Mouse (Mus musculus) liver, embryonic 11.5 days (tissue): ENCODE results near the gene Slc13a4. TPM values are rescaled to one million over a fixed set of nuclear protein-coding genes. Genes with fewer than 3 reads are reported as not detected.

ENCODE experiments used
- ATAC-seq: fragments of 200-750 bp; cut with Nextera tagmentation; replicated peaks from 2 replicates; pipeline ENCODE4 v1.8.0; 2017; ENCODE audit warnings: moderate number of reproducible peaks, mild to moderate bottlenecking, moderate TSS enrichment, moderate library complexity; ENCODE audit not compliant: low FRiP score
- DNase-seq: peaks from one replicate; pipeline ENCODE4 v3.0.0-alpha.2; 2017; ENCODE audit warnings: low spot score
- H3K27ac ChIP-seq: fragments of 300-500 bp; sonication (generic); 2 replicates; pipeline ENCODE4 v1.5.1; 2014; ENCODE audit warnings: mild to moderate bottlenecking, low read depth, low read length, control low read depth
- H3K27me3 ChIP-seq: fragments of 300-500 bp; sonication (generic); replicated peaks from 2 replicates; pipeline ENCODE4 v1.6.1; 2014; ENCODE audit warnings: low read length, mixed read lengths; ENCODE audit not compliant: control insufficient read depth, insufficient read depth
- H3K36me3 ChIP-seq: fragments of 300-500 bp; sonication (generic); 2 replicates; pipeline ENCODE4 v1.6.1; 2014; ENCODE audit warnings: mild to moderate bottlenecking, low read length, moderate library complexity, mixed read lengths; ENCODE audit not compliant: control insufficient read depth, insufficient read depth
- H3K4me1 ChIP-seq: fragments of 300-500 bp; sonication (generic); replicated peaks from 2 replicates; pipeline ENCODE4 v1.6.1; 2014; ENCODE audit warnings: low read length, mixed read lengths; ENCODE audit not compliant: control insufficient read depth, insufficient read depth
- H3K4me2 ChIP-seq: fragments of 300-500 bp; sonication (generic); 2 replicates; pipeline ENCODE4 v1.6.1; 2014; ENCODE audit warnings: mild to moderate bottlenecking, control low read depth, moderate library complexity
- H3K4me3 ChIP-seq: fragments of 300-500 bp; sonication (generic); 2 replicates; pipeline ENCODE4 v1.5.1; 2014; ENCODE audit warnings: low read depth, low read length, control low read depth
- H3K9ac ChIP-seq: fragments of 300-500 bp; sonication (generic); 2 replicates; pipeline ENCODE4 v1.6.1; 2014; ENCODE audit warnings: low read depth, low read length, control low read depth
- H3K9me3 ChIP-seq: fragments of 300-500 bp; sonication (generic); 2 replicates; pipeline ENCODE4 v1.6.1; 2016; ENCODE audit warnings: low read length, inconsistent platforms, mixed read lengths; ENCODE audit not compliant: control insufficient read depth
- WGBS: fragments of 180-500 bp; shearing (Covaris S2); extraction: QIAGEN DNeasy Blood & Tissue Kit; methylation state at CpG from one replicate; pipeline ENCODE4 v1.1.7; 2014; 5-methylcytosine and 5-hydroxymethylcytosine counted together
- polyA plus RNA-seq: library from polyadenylated mRNA; unstranded; fragments of >200 nt; fragmentation: Nextera tagmentation; extraction: Ambion mirVana; gene quantifications from 2 replicates; pipeline ENCODE4 v1.2.1, GENCODE M21; 2014

Slc13a4 gene
- polyA plus RNA-seq, 1 experiment from 2014 or later, result 0.15 TPM

GRCm38 (mm10) chr6:35337836-35338235, 29.9 kb upstream of the Slc13a4 start:
- Histone ChIP-seq H3K4me1 (peaks cover 7% of the 10 kb centered on the region; the same call in 1 of the 2 replicates), H3K4me3 (no peak overlapping the region), H3K9ac (no peak overlapping the region), H3K4me2 (no peak overlapping the region), H3K27ac (no peak overlapping the region), H3K27me3 (no peaks in the 10 kb centered on the region), H3K9me3 (no peaks in the 10 kb centered on the region), H3K36me3 (no peaks in the 10 kb centered on the region)
- ATAC-seq, result no peak
- 67% methylated on average over 8 of the region's 8 CpGs for WGBS
- DNase-seq, result no peak

- Histone ChIP-seq H3K4me1 (peaks cover 7% of the 10 kb centered on the region; the same call in 1 of the 2 replicates), H3K36me3 (no peaks in the 10 kb centered on the region), H3K27me3 (no peaks in the 10 kb centered on the region), H3K4me3 (no peak overlapping the region), H3K9me3 (no peaks in the 10 kb centered on the region), H3K27ac (peak overlapping the region; percentile 57), H3K9ac (no peak overlapping the region), H3K4me2 (no peak overlapping the region)
- ATAC-seq (peak; percentile 68), DNase-seq (no peak)
- WGBS, result 38% methylated on average over 5 of the region's 5 CpGs
Observed at GRCm38 (mm10) chr6:35335452-35335851, 27.5 kb upstream of the Slc13a4 start.

GRCm38 (mm10) chr6:35334278-35334677, 26.3 kb upstream of the Slc13a4 start:
- Histone ChIP-seq H3K4me2 (no peak overlapping the region), H3K27ac (no peak overlapping the region), H3K9me3 (no peaks in the 10 kb centered on the region), H3K27me3 (no peaks in the 10 kb centered on the region), H3K4me1 (peaks cover 7% of the 10 kb centered on the region; the same call in 1 of the 2 replicates), H3K9ac (no peak overlapping the region), H3K4me3 (no peak overlapping the region), H3K36me3 (no peaks in the 10 kb centered on the region)
- 79% methylated on average over 4 of the region's 4 CpGs for WGBS
- DNase-seq (no peak), ATAC-seq (no peak)

- H3K9ac ChIP-seq, result no peak overlapping the region
- no peak for ATAC-seq
- WGBS, result 22% methylated on average over 3 of the region's 3 CpGs
- H3K27ac ChIP-seq, result no peak overlapping the region
- no peak for DNase-seq
- no peaks in the 10 kb centered on the region for H3K9me3 ChIP-seq
- no peak overlapping the region for H3K4me3 ChIP-seq
- peaks cover 7% of the 10 kb centered on the region; the same call in 1 of the 2 replicates for H3K4me1 ChIP-seq
- H3K27me3 ChIP-seq, result no peaks in the 10 kb centered on the region
- H3K4me2 ChIP-seq, result no peak overlapping the region
- H3K36me3 ChIP-seq, result no peaks in the 10 kb centered on the region
Observed at GRCm38 (mm10) chr6:35333632-35334031, 25.7 kb upstream of the Slc13a4 start.

GRCm38 (mm10) chr6:35330834-35331233, 22.9 kb upstream of the Slc13a4 start:
- no peak for DNase-seq
- Histone ChIP-seq H3K27ac (no peak overlapping the region), H3K4me2 (no peak overlapping the region), H3K27me3 (no peaks in the 10 kb centered on the region), H3K36me3 (no peaks in the 10 kb centered on the region), H3K9me3 (no peaks in the 10 kb centered on the region), H3K4me1 (peaks cover 6% of the 10 kb centered on the region; the same call in 1 of the 2 replicates), H3K9ac (no peak overlapping the region), H3K4me3 (no peak overlapping the region)
- WGBS, result 44% methylated on average over 6 of the region's 6 CpGs
- ATAC-seq, result no peak

- Histone ChIP-seq H3K4me2 (no peak overlapping the region), H3K4me1 (no peaks in the 10 kb centered on the region), H3K9me3 (no peaks in the 10 kb centered on the region), H3K36me3 (no peaks in the 10 kb centered on the region), H3K27me3 (no peaks in the 10 kb centered on the region), H3K27ac (no peak overlapping the region), H3K9ac (no peak overlapping the region), H3K4me3 (no peak overlapping the region)
- ATAC-seq (no peak), DNase-seq (no peak)
- 91% methylated on average over 12 of the region's 12 CpGs for WGBS
Observed at GRCm38 (mm10) chr6:35329956-35330355, 22.0 kb upstream of the Slc13a4 start.

DNA sequence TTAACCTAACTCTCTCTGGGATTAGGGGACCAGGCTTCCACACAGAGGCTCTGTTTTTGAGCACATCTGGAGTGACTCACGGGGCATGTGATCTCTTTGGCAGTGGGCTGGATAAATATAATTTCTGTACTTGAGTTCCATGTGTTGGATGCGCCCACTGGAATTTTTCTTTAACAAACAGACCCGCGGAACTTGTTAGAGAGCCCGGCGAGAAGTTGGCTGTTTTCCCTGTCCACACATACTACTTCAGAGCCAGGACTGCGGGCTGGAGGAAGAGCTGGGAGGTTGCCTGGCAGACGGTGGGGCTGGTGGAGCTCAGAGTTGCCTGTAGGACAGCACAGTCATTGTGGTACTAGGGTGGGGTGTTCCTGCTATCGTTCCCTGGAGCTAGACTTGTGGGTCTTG, 18.2 kb upstream of the Slc13a4 start, which contains the start of gene Fam180a:
Gene Fam180a (minus strand): TSS at position 31 of the 405 bp plus-strand sequence.
- ATAC-seq (no peak), DNase-seq (no peak)
- Histone ChIP-seq H3K27me3 (no peaks in the 10 kb centered on the region), H3K9ac (no peak within 1 kb of the TSS), H3K27ac (no peak within 1 kb of the TSS), H3K36me3 (no peaks in the 10 kb centered on the region), H3K9me3 (no peaks in the 10 kb centered on the region), H3K4me2 (no peak within 1 kb of the TSS), H3K4me3 (no peak within 1 kb of the TSS), H3K4me1 (peaks cover 2% of the 10 kb centered on the region)
- 76% methylated on average over 9 of the region's 9 CpGs for WGBS

- H3K27ac ChIP-seq, result no peak overlapping the region
- no peak for DNase-seq
- H3K9me3 ChIP-seq, result no peaks in the 10 kb centered on the region
- H3K4me2 ChIP-seq, result no peak overlapping the region
- H3K4me1 ChIP-seq, result peaks cover 3% of the 10 kb centered on the region
- ATAC-seq, result no peak
- no peak overlapping the region for H3K9ac ChIP-seq
- H3K4me3 ChIP-seq, result no peak overlapping the region
- WGBS, result 83% methylated on average over 9 of the region's 9 CpGs
- no peaks in the 10 kb centered on the region for H3K36me3 ChIP-seq
- no peaks in the 10 kb centered on the region for H3K27me3 ChIP-seq
Observed at GRCm38 (mm10) chr6:35324306-35324705, 16.4 kb upstream of the Slc13a4 start.

DNA sequence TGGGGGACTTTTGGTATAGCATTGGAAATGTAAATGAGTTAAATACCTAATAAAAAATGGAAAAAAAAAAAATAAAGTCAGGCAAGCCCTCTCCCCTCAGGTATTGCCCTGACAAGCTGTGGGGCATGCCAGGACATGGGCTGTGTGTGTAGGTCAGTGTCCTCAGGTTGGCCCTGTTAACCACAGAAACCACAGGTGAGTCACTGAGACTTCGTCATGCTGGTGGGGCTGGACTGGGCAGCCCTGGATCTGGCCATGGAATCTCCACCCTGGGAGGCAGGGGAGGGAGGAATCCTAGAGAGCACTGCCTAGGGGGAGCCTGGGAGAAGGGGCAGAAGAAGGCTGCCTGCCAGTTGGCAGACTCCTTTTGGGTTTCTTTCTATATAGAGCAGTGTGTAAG, 15.1 kb upstream of the Slc13a4 start:
- no peaks in the 10 kb centered on the region for H3K36me3 ChIP-seq
- no peaks in the 10 kb centered on the region for H3K27me3 ChIP-seq
- ATAC-seq (no peak), DNase-seq (no peak)
- WGBS, result 67% methylated on average over 1 of the region's 1 CpGs
- no peaks in the 10 kb centered on the region for H3K9me3 ChIP-seq
- H3K9ac ChIP-seq, result no peak overlapping the region
- H3K27ac ChIP-seq, result no peak overlapping the region
- H3K4me1 ChIP-seq, result peaks cover 3% of the 10 kb centered on the region
- no peak overlapping the region for H3K4me3 ChIP-seq
- H3K4me2 ChIP-seq, result no peak overlapping the region
